Mouse (Mus musculus): ENCODE results near the gene Slc35b1. TPM values are rescaled to one million over a fixed set of nuclear protein-coding genes. Genes with fewer than 3 reads are reported as not detected.

Slc35b1 gene
- total and polyA plus RNA-seq, 3 experiments: 47.0 to 125 (median 75.1) TPM

DNA sequence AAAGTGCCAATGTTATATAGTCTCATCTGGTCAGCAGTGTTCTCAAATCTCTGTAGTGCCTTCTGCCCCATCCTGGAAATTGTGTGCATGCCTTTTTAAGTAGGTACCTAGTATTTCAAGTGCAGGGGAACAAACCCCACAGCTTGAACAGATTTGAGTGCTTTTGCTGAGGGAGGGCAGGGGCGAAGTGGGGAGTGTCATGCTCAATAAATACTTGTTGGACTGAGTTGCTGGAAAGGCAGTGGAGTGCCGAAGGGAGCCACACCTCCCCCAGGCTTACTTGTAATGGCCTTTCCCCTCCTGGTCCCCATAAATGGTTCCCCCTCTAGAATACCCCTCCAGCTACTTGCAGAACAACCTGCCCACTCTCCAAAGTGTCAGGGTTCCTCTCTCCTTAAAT is 40.3 kb upstream of the Slc35b1 start:
- DNase-seq (ENCODE audit: extremely low read depth): no peak
- peaks cover 4 to 22% of the 10 kb centered on the region in 2 experiments; a peak in 3 of 4 replicates for H3K4me1 ChIP-seq (ENCODE audit: control insufficient read depth in 1 of 2, insufficient read depth in 2 of 2)
- no peak overlapping the region for H3K4me3 ChIP-seq (replicated peaks in 1 of 3; ENCODE audit: low read depth in 2 of 3, low read length in 2 of 3, poor library complexity in 1 of 3)
- in situ Hi-C loops (cut with MboI; ENCODE audit: low pct_ligation_motif_present, low pct_unique_long_range_greater_than_20kb, low sequenced_read_pairs): no loop called here
- no peaks in the 10 kb centered on the region for H3K36me3 ChIP-seq (replicated peaks in 1 of 2; ENCODE audit: control insufficient read depth in 1 of 2, insufficient read depth in 1 of 2, low read length in 1 of 2)
- TF ChIP-seq RAD21 (IDR thresholded peaks at IDR 0.05; ENCODE audit: low read depth, low read length): no peak
- TF ChIP-seq JUND (conservative IDR thresholded peaks at IDR 0.05; ENCODE audit: low read depth, low read length): no peak
- TF ChIP-seq SMC3 (IDR thresholded peaks at IDR 0.05; ENCODE audit: low read depth, low read length): no peak
- no peak for TF ChIP-seq MAX (IDR thresholded peaks at IDR 0.05; ENCODE audit: low read length)
- TF ChIP-seq CHD2 (IDR thresholded peaks at IDR 0.05; ENCODE audit: low read length): no peak
- TF ChIP-seq PAX5 (IDR thresholded peaks at IDR 0.05; ENCODE audit: low read length): no peak
- no peak for TF ChIP-seq POLR2AphosphoS2 (IDR thresholded peaks at IDR 0.05; ENCODE audit: low read depth, low read length)
- TF ChIP-seq POLR2A (IDR thresholded peaks at IDR 0.05; ENCODE audit: low read depth, low read length): no peak
- TF ChIP-seq HCFC1 (IDR thresholded peaks at IDR 0.05; ENCODE audit: low read depth, low read length): no peak
- TF ChIP-seq KAT2A (IDR thresholded peaks at IDR 0.05; ENCODE audit: insufficient replicate concordance, low read length): no peak
- no peak for TF ChIP-seq USF2 (conservative IDR thresholded peaks at IDR 0.05; ENCODE audit: low read depth, low read length)
- no peak for TF ChIP-seq UBTF (IDR thresholded peaks at IDR 0.05; ENCODE audit: low read depth, low read length)
- no peak for TF ChIP-seq BHLHE40 (IDR thresholded peaks at IDR 0.05; ENCODE audit: low read depth, low read length)
- TF ChIP-seq GABPA (IDR thresholded peaks at IDR 0.05; ENCODE audit: insufficient replicate concordance, low read depth, low read length): no peak
- no peak for TF ChIP-seq USF1 (IDR thresholded peaks at IDR 0.05; ENCODE audit: low read depth, low read length)
- no peak for TF ChIP-seq E2F4 (IDR thresholded peaks at IDR 0.05; ENCODE audit: insufficient replicate concordance, low read depth, low read length)
- no peak overlapping the region for H3K4me2 ChIP-seq (ENCODE audit: insufficient read depth, low read depth, poor library complexity, severe bottlenecking)
- H3K27ac ChIP-seq (ENCODE audit: insufficient read depth, low read depth): no peak overlapping the region
- H3K9ac ChIP-seq (ENCODE audit: insufficient read depth, low read depth): no peak overlapping the region
- no peaks in the 10 kb centered on the region for H3K79me2 ChIP-seq (replicated peaks; ENCODE audit: control insufficient read depth, extremely low read depth, insufficient read depth, poor library complexity, severe bottlenecking)
- dilution Hi-C loops (cut with MboI; ENCODE audit: extremely low pct_ligation_motif_present, extremely low pct_unique_long_range_greater_than_20kb, low sequenced_read_pairs): no loop called here
- no peaks in the 10 kb centered on the region for H3K9me3 ChIP-seq (replicated peaks; ENCODE audit: low read length)
- peaks cover 49% of the 10 kb centered on the region for H3K27me3 ChIP-seq (replicated peaks)

DNA sequence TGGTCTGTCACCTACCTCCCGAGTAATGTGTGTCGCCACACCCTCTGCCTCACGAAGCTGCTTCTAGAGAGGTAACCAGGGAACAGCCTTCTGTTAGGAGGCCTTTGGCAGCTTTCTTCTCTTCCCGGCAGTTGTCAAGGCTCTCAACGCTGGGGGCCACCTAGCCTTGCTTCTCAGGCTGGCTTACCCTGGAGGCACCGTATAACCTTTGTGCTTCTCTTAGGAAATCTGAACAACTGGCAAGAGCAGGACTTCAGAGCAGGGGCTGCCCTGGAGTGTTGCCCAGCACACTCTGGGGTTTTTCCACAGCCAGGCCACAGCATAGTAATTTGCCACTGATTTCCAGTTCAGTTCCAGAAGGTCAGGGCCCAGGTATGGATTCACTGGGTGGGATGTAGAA is 34.2 kb upstream of the Slc35b1 start:
- no peak for TF ChIP-seq SMC3 (IDR thresholded peaks at IDR 0.05; ENCODE audit: low read depth, low read length)
- no peak for TF ChIP-seq MEF2A (IDR thresholded peaks at IDR 0.05; ENCODE audit: borderline replicate concordance, low read depth, low read length)
- no peak for TF ChIP-seq MAFK (IDR thresholded peaks at IDR 0.05; ENCODE audit: insufficient replicate concordance, low read length)
- TF ChIP-seq JUND (conservative IDR thresholded peaks at IDR 0.05; ENCODE audit: low read depth, low read length): no peak
- TF ChIP-seq USF2 (conservative IDR thresholded peaks at IDR 0.05; ENCODE audit: low read depth, low read length): no peak
- no peak for TF ChIP-seq NELFE (IDR thresholded peaks at IDR 0.05; ENCODE audit: low read depth, low read length)
- TF ChIP-seq ZKSCAN1 (IDR thresholded peaks at IDR 0.05; ENCODE audit: borderline replicate concordance, low read depth, low read length): no peak
- TF ChIP-seq TCF12 (IDR thresholded peaks at IDR 0.05; ENCODE audit: low read depth, low read length): no peak
- TF ChIP-seq ETS1 (conservative IDR thresholded peaks at IDR 0.05; ENCODE audit: low read depth, low read length): no peak
- TF ChIP-seq NRF1 (IDR thresholded peaks at IDR 0.05; ENCODE audit: low read depth, low read length): no peak
- TF ChIP-seq CHD1 (IDR thresholded peaks at IDR 0.05; ENCODE audit: low read depth, low read length): no peak
- TF ChIP-seq EP300 (IDR thresholded peaks at IDR 0.05; ENCODE audit: low read length): no peak
- no peak for TF ChIP-seq TBP (conservative IDR thresholded peaks at IDR 0.05; ENCODE audit: low read depth, low read length)
- no peak for TF ChIP-seq ZNF384 (IDR thresholded peaks at IDR 0.05; ENCODE audit: low read depth, low read length)
- no peak for TF ChIP-seq POLR2AphosphoS2 (IDR thresholded peaks at IDR 0.05; ENCODE audit: low read depth, low read length)
- no peak for TF ChIP-seq IRF4 (IDR thresholded peaks at IDR 0.05; ENCODE audit: low read depth, low read length)
- no peak for TF ChIP-seq MXI1 (IDR thresholded peaks at IDR 0.05; ENCODE audit: low read depth, low read length)
- no peak for TF ChIP-seq GABPA (IDR thresholded peaks at IDR 0.05; ENCODE audit: insufficient replicate concordance, low read depth, low read length)
- TF ChIP-seq UBTF (IDR thresholded peaks at IDR 0.05; ENCODE audit: low read depth, low read length): no peak
- TF ChIP-seq MYC (IDR thresholded peaks at IDR 0.05; ENCODE audit: low read depth, low read length): no peak
- H3K4me2 ChIP-seq (ENCODE audit: insufficient read depth, low read depth, poor library complexity, severe bottlenecking): no peak overlapping the region
- peaks cover 14% of the 10 kb centered on the region for H3K27me3 ChIP-seq (replicated peaks)
- no peak for DNase-seq (ENCODE audit: extremely low read depth)
- no peaks in the 10 kb centered on the region for H3K79me2 ChIP-seq (replicated peaks; ENCODE audit: control insufficient read depth, extremely low read depth, insufficient read depth, poor library complexity, severe bottlenecking)
- H3K36me3 ChIP-seq (replicated peaks in 1 of 2; ENCODE audit: control insufficient read depth in 1 of 2, insufficient read depth in 1 of 2, low read length in 1 of 2): no peaks in the 10 kb centered on the region
- dilution Hi-C loops (cut with MboI; ENCODE audit: extremely low pct_ligation_motif_present, extremely low pct_unique_long_range_greater_than_20kb, low sequenced_read_pairs) (no loop called here), in situ Hi-C loops (cut with MboI; ENCODE audit: low pct_ligation_motif_present, low pct_unique_long_range_greater_than_20kb, low sequenced_read_pairs) (no loop called here)
- H3K9ac ChIP-seq (ENCODE audit: insufficient read depth, low read depth): no peak overlapping the region
- H3K27ac ChIP-seq (ENCODE audit: insufficient read depth, low read depth): no peak overlapping the region
- H3K9me3 ChIP-seq (replicated peaks; ENCODE audit: low read length): no peaks in the 10 kb centered on the region
- no peak overlapping the region for H3K4me3 ChIP-seq (replicated peaks in 1 of 3; ENCODE audit: low read depth in 2 of 3, low read length in 2 of 3, poor library complexity in 1 of 3)
- H3K4me1 ChIP-seq (ENCODE audit: control insufficient read depth in 1 of 2, insufficient read depth in 2 of 2): peaks cover 20 to 22% of the 10 kb centered on the region in 2 experiments

Data from CH12.LX (cell line).